Mouse (Mus musculus): ENCODE measurements at regions not wholly inside any gene's neighbourhood (a gene's known extent, or its start where the extent isn't known, plus 50 kb on each side); places are given as distances from the start of the nearest gene placed in this dataset.

- TF ChIP-seq CTCF (conservative IDR thresholded peaks at IDR 0.05; ENCODE audit: insufficient read depth, insufficient read length, low read depth, low read length): no peak
- no peak for TF ChIP-seq POLR2A (IDR thresholded peaks at IDR 0.05; ENCODE audit: low read depth, low read length)
These were observed 205.8 kb downstream of the Sox9 start for GRCm38 (mm10) chr11:112987782-112988181.

All from kidney, adult 2 months (tissue).